Mouse (Mus musculus): Measurements from ENCODE around the gene Olfr994. TPM values are rescaled to one million over a fixed set of nuclear protein-coding genes. Genes with fewer than 3 reads are reported as not detected.

Gene Olfr994
- total RNA-seq (2023), result not detected

GRCm38 (mm10) chr2:85436351-85436750 lies at the start of gene Olfr994:
TSS of gene Olfr994 (minus strand) at chr2:85436451.

GRCm38 (mm10) chr2:85443539-85443938 lies 7.3 kb upstream of the Olfr994 start, which contains the start of gene Olfr995:
TSS of gene Olfr995 (minus strand) at chr2:85443639.

GRCm38 (mm10) chr2:85414777-85415176 lies 21.5 kb downstream of the Olfr994 start, which contains the start of gene Olfr993:
TSS of gene Olfr993 (minus strand) at chr2:85414877.

DNA sequence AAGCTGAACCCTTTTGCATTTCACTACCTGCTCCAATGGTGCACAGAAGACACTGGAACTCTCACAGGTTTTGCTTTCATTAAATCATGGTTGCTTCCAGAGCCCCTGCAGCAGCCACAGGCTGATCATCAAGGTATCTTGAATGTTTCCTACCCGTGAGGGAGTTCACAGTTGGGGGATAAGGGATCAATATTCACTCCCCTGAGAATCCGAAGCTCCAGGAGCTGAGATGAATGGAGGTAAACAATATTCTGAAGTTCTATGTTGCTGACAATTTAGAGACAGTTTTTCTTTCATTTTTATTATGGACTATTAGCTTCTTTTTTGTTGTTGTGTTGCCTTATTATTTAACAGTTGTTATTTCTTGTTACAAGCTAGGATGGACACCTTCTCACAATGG lies 26.9 kb downstream of the Olfr994 start, which contains the start of gene Olfr992:
Gene Olfr992, minus strand, starts transcription at position 101 of the 400 bp plus-strand sequence.

Other genes starting within 250 kb of the Olfr994 start
- gene Lrrc55, start 239.3 kb downstream of the Olfr994 start, total RNA-seq (2023), result not detected
- not detected for gene Olfr987, start 97.1 kb downstream of the Olfr994 start, total RNA-seq (2023)
- gene Olfr988, start 73.2 kb downstream of the Olfr994 start, total RNA-seq (2023), result not detected
- not detected for gene Olfr992, start 27.0 kb downstream of the Olfr994 start, total RNA-seq (2023)
- not detected for gene Olfr993, start 21.6 kb downstream of the Olfr994 start, total RNA-seq (2023)
- not detected for gene Olfr995, start 7.2 kb upstream of the Olfr994 start, total RNA-seq (2023)
- gene 4833423E24Rik, start 82.6 kb upstream of the Olfr994 start, total RNA-seq (2023), result not detected
- gene Olfr996, start 142.8 kb upstream of the Olfr994 start, total RNA-seq (2023), result not detected
- gene Olfr998, start 152.5 kb upstream of the Olfr994 start, total RNA-seq (2023), result not detected
- gene Olfr1000, start 175.5 kb upstream of the Olfr994 start, total RNA-seq (2023), result not detected
- not detected for gene Olfr1002, start 214.3 kb upstream of the Olfr994 start, total RNA-seq (2023)
- not detected for gene Olfr154, start 228.0 kb upstream of the Olfr994 start, total RNA-seq (2023)
- not detected for gene Olfr1006, start 242.3 kb upstream of the Olfr994 start, total RNA-seq (2023)

Measured in T-cell, adult 66 days (primary cell).